23 mouse cellular contexts compared by ENCODE assay signal in genomic region chr3:108957976-108958375, GRCm38 (mm10). TPM values are rescaled to one million over a fixed set of nuclear protein-coding genes. Genes with fewer than 3 reads are reported as not detected.
DNase-seq lines count a peak whose midpoint lies in the region; ATAC-seq and TF ChIP-seq lines count a peak whose summit lies in the region.
"Had no signal": no experiment of that assay in that cellular context is flagged by ENCODE, and none has a peak within 500 bp of the region (broad histone marks: within the 10 kb centered on the region; RNA-seq: fewer than 3 reads in every experiment).

No protein-coding gene starts in this region.

- H3K9ac ChIP-seq in forebrain, embryonic 12.5 days: no peak overlapping the region
- H3K9ac ChIP-seq: embryonic facial prominence, embryonic 13.5 days; forebrain, embryonic 15.5 days; heart, embryonic 15.5 days had no signal

- no peak overlapping the region for H3K27ac ChIP-seq in left cerebral cortex, adult 2 months
- no peak overlapping the region for H3K27ac ChIP-seq in forebrain, embryonic 12.5 days
- H3K27ac ChIP-seq: embryonic facial prominence, embryonic 13.5 days; forebrain, embryonic 15.5 days; heart, adult 2 months; heart, embryonic 15.5 days had no signal

- no peak overlapping the region for H3K4me3 ChIP-seq in left cerebral cortex, adult 2 months
- H3K4me3 ChIP-seq in forebrain, embryonic 12.5 days (replicated peaks): no peak overlapping the region
- H3K4me3 ChIP-seq: embryonic facial prominence, embryonic 13.5 days; forebrain, embryonic 15.5 days; heart, adult 2 months; heart, embryonic 15.5 days; hindbrain, embryonic 10.5 days had no signal

- peaks cover 19% of the 10 kb centered on the region for H3K4me1 ChIP-seq in forebrain, embryonic 12.5 days

- intact Hi-C loops in heart, postnatal 10 days (cut with DNase I): no loop called here
- intact Hi-C loops in left cerebral cortex, adult 2 months (cut with DNase I): no loop called here

- 0 out of 2 replicates have a peak, but pooled peaks have one; percentile 19 for ATAC-seq in common myeloid progenitor, adult 5-6 weeks (replicated peaks; ENCODE audit: low read depth, poor library complexity, severe bottlenecking)
- ATAC-seq in forebrain, embryonic 12.5 days (ENCODE audit: low FRiP score): no peak
- ATAC-seq: forebrain, embryonic 15.5 days; hindbrain, embryonic 16.5 days; inflammation-experienced regulatory T-cells, adult 6 months had no signal

- no peaks in the 10 kb centered on the region for H3K36me3 ChIP-seq in forebrain, embryonic 12.5 days (replicated peaks)
- H3K36me3 ChIP-seq: embryonic facial prominence, embryonic 13.5 days; forebrain, embryonic 15.5 days; heart, embryonic 15.5 days; hindbrain, embryonic 10.5 days had no signal

- peak; percentile 31 for DNase-seq in heart, adult 11 months
- DNase-seq in heart, postnatal 10 days: no peak
- DNase-seq in testis, postnatal 10 days (ENCODE audit: low spot score): peak; percentile 32
- no peak for DNase-seq in testis, postnatal 14 days (ENCODE audit: low spot score)
- DNase-seq in left cerebral cortex, adult 2 months (ENCODE audit: extremely low spot score in 1 of 2, low spot score in 2 of 2): no peak
- DNase-seq: adrenal gland, postnatal 10 days; cerebellum, adult 11-12 months; cerebellum, adult 9-10 months; cerebellum, postnatal 25 days; gastrocnemius, postnatal 36 days; heart, adult 2 months had no signal

- H3K27me3 ChIP-seq in forebrain, embryonic 12.5 days: no peaks in the 10 kb centered on the region
- H3K27me3 ChIP-seq: embryonic facial prominence, embryonic 13.5 days; forebrain, embryonic 15.5 days; heart, embryonic 15.5 days had no signal

- no peak overlapping the region for H3K4me2 ChIP-seq in forebrain, embryonic 12.5 days
- H3K4me2 ChIP-seq: embryonic facial prominence, embryonic 13.5 days; forebrain, embryonic 15.5 days; heart, embryonic 11.5 days; heart, embryonic 15.5 days had no signal

- TF ChIP-seq CTCF in left cerebral cortex, adult 2 months (IDR thresholded peaks at IDR 0.05): no peak

- H3K9me3 ChIP-seq in forebrain, embryonic 12.5 days: no peaks in the 10 kb centered on the region
- H3K9me3 ChIP-seq: embryonic facial prominence, embryonic 13.5 days; forebrain, embryonic 15.5 days; heart, embryonic 15.5 days; hindbrain, embryonic 10.5 days had no signal

RNA-seq across cellular contexts. Expression of gene Gm9857, which starts 17.7 kb away (rescaled TPM):
- not detected for total RNA-seq in heart, postnatal 10 days (2021)
- not detected in 2 replicates for total RNA-seq in common myeloid progenitor, adult 5-6 weeks (2017)
- not detected for total RNA-seq in left cerebral cortex, adult 2 months (2021)
- polyA plus RNA-seq in forebrain, embryonic 12.5 days (2016; fragmentation: Nextera tagmentation; extraction: Ambion mirVana): not detected in 2 replicates
- total RNA-seq: adrenal gland, postnatal 10 days; adrenal gland, postnatal 4 days; gastrocnemius, adult 8-10 months; gastrocnemius, postnatal 36 days; heart, adult 2 months; heart, postnatal 25 days had no signal
- polyA plus RNA-seq: embryonic facial prominence, embryonic 13.5 days; heart, adult 2 months; heart, embryonic 11.5 days; heart, embryonic 15.5 days; hindbrain, embryonic 10.5 days; hindbrain, embryonic 16.5 days; inflammation-experienced regulatory T-cells, adult 6 months had no signal

RNA-seq across cellular contexts. Expression of gene Henmt1, which starts 18.3 kb away (rescaled TPM):
- not detected for total RNA-seq in heart, postnatal 10 days (2021)
- not detected in 2 replicates for total RNA-seq in common myeloid progenitor, adult 5-6 weeks (2017)
- 1 to 10 TPM; 2.1 to 2.3 TPM for total RNA-seq in left cerebral cortex, adult 2 months (2021)
- 0.56 and 1.3 TPM in 2 replicates for polyA plus RNA-seq in forebrain, embryonic 12.5 days (2016; fragmentation: Nextera tagmentation; extraction: Ambion mirVana)
- total RNA-seq: adrenal gland, postnatal 10 days; gastrocnemius, adult 8-10 months; gastrocnemius, postnatal 36 days; heart, adult 2 months; heart, postnatal 25 days had no signal
- polyA plus RNA-seq: heart, adult 2 months; heart, embryonic 15.5 days had no signal

RNA-seq across cellular contexts. Expression of gene Prpf38b, which starts 46.4 kb away (rescaled TPM):
- 10 to 100 TPM; 27.7 to 30.9 TPM for total RNA-seq in heart, postnatal 10 days (2021)
- total RNA-seq in common myeloid progenitor, adult 5-6 weeks (2017): 293 and 352 TPM in 2 replicates
- 10 to 100 TPM; 43.9 to 53.2 TPM for total RNA-seq in left cerebral cortex, adult 2 months (2021)
- polyA plus RNA-seq in forebrain, embryonic 12.5 days (2016; fragmentation: Nextera tagmentation; extraction: Ambion mirVana): 85.1 and 87.0 TPM in 2 replicates

Comparison
In these comparisons a context has a peak if more than half of its experiments do, and no peak if none do; other contexts are left out.
1. DNase-seq: peak in heart, adult 11 months (single experiment) and testis, postnatal 10 days (single experiment); none in heart, postnatal 10 days (0 of 2), testis, postnatal 14 days (single experiment) and left cerebral cortex, adult 2 months (0 of 2).